Mouse (Mus musculus) effector memory CD4-positive, alpha-beta T cell, adult 5 months (primary cell): Measurements from ENCODE around the gene Cd37. TPM values are rescaled to one million over a fixed set of nuclear protein-coding genes. Genes with fewer than 3 reads are reported as not detected.

ENCODE experiments used
- polyA plus RNA-seq: library from polyadenylated mRNA; unstranded; fragments of 100-300 nt; shearing (Covaris generic); gene quantifications from one replicate; pipeline ENCODE4 v1.2.1, GENCODE M21; 2017

The Cd37 gene
- polyA plus RNA-seq = 391 TPM

GRCm38 (mm10) chr7:45238723-45239496 is at the start of gene Cd37:
Gene Cd37, minus strand, starts transcription at chr7:45239115.

GRCm38 (mm10) chr7:45277136-45277760 is 38.3 kb upstream of the Cd37 start, which contains the start of gene Slc6a21:
Gene Slc6a21, plus strand, starts transcription at chr7:45277513.

GRCm38 (mm10) chr7:45240633-45241388 is 1.9 kb upstream of the Cd37 start, which contains the start of gene Slc6a16:
Gene Slc6a16, plus strand, starts transcription at chr7:45241085.

GRCm38 (mm10) chr7:45215673-45216441 is 23.1 kb downstream of the Cd37 start, which contains the start of gene Tead2:
Gene Tead2, plus strand, starts transcription at chr7:45215753.

GRCm38 (mm10) chr7:45211851-45212251 is 27.1 kb downstream of the Cd37 start, which contains the start of gene Dkkl1:
Gene Dkkl1, minus strand, starts transcription at chr7:45212147.

GRCm38 (mm10) chr7:45204380-45205143 is 34.4 kb downstream of the Cd37 start, which contains the start of gene Ccdc155:
Gene Ccdc155, minus strand, starts transcription at chr7:45204892.

Other genes starting within 250 kb of the Cd37 start
- 121 TPM for gene Irf3, start 241.5 kb downstream of the Cd37 start, polyA plus RNA-seq
- 11.6 TPM for gene Bcl2l12, start 240.4 kb downstream of the Cd37 start, polyA plus RNA-seq
- gene Scaf1, start 222.8 kb downstream of the Cd37 start, polyA plus RNA-seq = 24.6 TPM
- gene Rras, start 221.2 kb downstream of the Cd37 start, polyA plus RNA-seq = 21.5 TPM
- gene Prr12, start 186.2 kb downstream of the Cd37 start, polyA plus RNA-seq = 2.0 TPM
- gene Nosip, start 176.7 kb downstream of the Cd37 start, polyA plus RNA-seq = 85.4 TPM
- gene Prrg2, start 176.4 kb downstream of the Cd37 start, polyA plus RNA-seq = 1.2 TPM
- gene Rcn3, start 146.9 kb downstream of the Cd37 start, polyA plus RNA-seq = 4.0 TPM
- 5.7 TPM for gene Fcgrt, start 135.3 kb downstream of the Cd37 start, polyA plus RNA-seq
- gene Rps11, start 114.7 kb downstream of the Cd37 start, polyA plus RNA-seq = 1,926 TPM
- 3,339 TPM for gene Rpl13a, start 110.4 kb downstream of the Cd37 start, polyA plus RNA-seq
- not detected for gene Gm45713, start 102.9 kb downstream of the Cd37 start, polyA plus RNA-seq
- gene Flt3l, start 102.7 kb downstream of the Cd37 start, polyA plus RNA-seq = 136 TPM
- 26.1 TPM for gene Pih1d1, start 84.8 kb downstream of the Cd37 start, polyA plus RNA-seq
- 34.3 TPM for gene Aldh16a1, start 84.5 kb downstream of the Cd37 start, polyA plus RNA-seq
- gene Slc17a7, start 75.2 kb downstream of the Cd37 start, polyA plus RNA-seq = not detected
- not detected for gene Gfy, start 59.5 kb downstream of the Cd37 start, polyA plus RNA-seq
- not detected for gene Pth2, start 58.1 kb downstream of the Cd37 start, polyA plus RNA-seq
- not detected for gene Ccdc155, start 34.2 kb downstream of the Cd37 start, polyA plus RNA-seq
- gene Dkkl1, start 27.0 kb downstream of the Cd37 start, polyA plus RNA-seq = 32.1 TPM
- gene Tead2, start 23.4 kb downstream of the Cd37 start, polyA plus RNA-seq = 1.2 TPM
- not detected for gene Slc6a16, start 2.0 kb upstream of the Cd37 start, polyA plus RNA-seq
- not detected for gene Slc6a21, start 38.4 kb upstream of the Cd37 start, polyA plus RNA-seq
- gene Trpm4, start 94.7 kb upstream of the Cd37 start, polyA plus RNA-seq = 5.3 TPM
- gene Hrc, start 96.2 kb upstream of the Cd37 start, polyA plus RNA-seq = not detected
- 0.30 TPM for gene Ppfia3, start 127.9 kb upstream of the Cd37 start, polyA plus RNA-seq
- not detected for gene Lin7b, start 131.5 kb upstream of the Cd37 start, polyA plus RNA-seq
- 207 TPM for gene Snrnp70, start 156.6 kb upstream of the Cd37 start, polyA plus RNA-seq
- gene Kcna7, start 166.5 kb upstream of the Cd37 start, polyA plus RNA-seq = not detected
- 0.19 TPM for gene Ntf5, start 174.6 kb upstream of the Cd37 start, polyA plus RNA-seq
- gene Lhb, start 181.7 kb upstream of the Cd37 start, polyA plus RNA-seq = not detected
- 5.5 TPM for gene Gys1, start 195.7 kb upstream of the Cd37 start, polyA plus RNA-seq
- gene Ruvbl2, start 199.0 kb upstream of the Cd37 start, polyA plus RNA-seq = 32.9 TPM
- 2,431 TPM for gene Ftl1, start 220.8 kb upstream of the Cd37 start, polyA plus RNA-seq
- 199 TPM for gene Bax, start 227.8 kb upstream of the Cd37 start, polyA plus RNA-seq
- 2.3 TPM for gene Tulp2, start 242.8 kb upstream of the Cd37 start, polyA plus RNA-seq
- gene Gm45808, start 247.7 kb upstream of the Cd37 start, polyA plus RNA-seq = not detected
- 0.60 TPM for gene Dhdh, start 249.7 kb upstream of the Cd37 start, polyA plus RNA-seq